Mouse (Mus musculus) Patski (cell line): ENCODE data around the gene Cfap61. TPM values are rescaled to one million over a fixed set of nuclear protein-coding genes. Genes with fewer than 3 reads are reported as not detected.

Experiments used
- ATAC-seq: fragments of 100-300 bp; one replicate; pipeline ENCODE4 v1.8.0; 2021
- CTCF ChIA-PET: fragments of 350-600 bp; sonication (Branson Sonifier 250); formaldehyde crosslinking; loops from one replicate; lab custom pipeline; 2022; ENCODE audit warnings: inconsistent platforms; lab: Charles Lee
- POLR2A ChIA-PET: fragments of 350-600 bp; sonication (Branson Sonifier 250); formaldehyde crosslinking; loops from one replicate; lab custom pipeline; 2022; ENCODE audit warnings: antibody characterized with exemption, inconsistent platforms; lab: Charles Lee
- DNase-seq: peaks from one replicate; pipeline ENCODE4 v3.0.0-alpha.2; 2011; ENCODE audit warnings: low read depth, low spot score
- H3K27me3 ChIP-seq: fragments of 371-371 bp; one replicate; pipeline ENCODE4 v1.5.1; 2021
- CTCF ChIP-seq: fragments of 100-300 bp; IDR thresholded peaks from one replicate; pipeline ENCODE4 v1.5.1; 2021
- in situ Hi-C: fragments of 300-500 bp; cut with MboI; formaldehyde crosslinking; loops from 3 replicates; pipeline ENCODE4 v1.11.1; 2018; ENCODE audit warnings: low pct_unique_long_range_greater_than_20kb, mixed read lengths
- polyA plus RNA-seq: library from polyadenylated mRNA; unstranded; gene quantifications from one replicate; pipeline ENCODE4 v1.2.3, GENCODE M21; 2021

Cfap61 gene
- polyA plus RNA-seq, 1 experiment from 2014 or later: 0.64 TPM

GRCm38 (mm10) chr2:146077117-146077516, 142.5 kb downstream of the Cfap61 start:
- H3K27me3 ChIP-seq: no peaks in the 10 kb centered on the region
- ChIA-PET CTCF (no interaction called here), POLR2A (no interaction called here)
- in situ Hi-C loops: no loop called here
- DNase-seq: no peak
- ATAC-seq: no peak
- no peak for TF ChIP-seq CTCF

- ChIA-PET POLR2A (no interaction called here), CTCF (no interaction called here)
- DNase-seq (no peak), ATAC-seq (no peak)
- no peak for TF ChIP-seq CTCF
- no peaks in the 10 kb centered on the region for H3K27me3 ChIP-seq
- in situ Hi-C loops: no loop called here
Observed at GRCm38 (mm10) chr2:146080282-146080681, 145.7 kb downstream of the Cfap61 start.

GRCm38 (mm10) chr2:146083326-146083871, 148.8 kb downstream of the Cfap61 start:
- in situ Hi-C loops: no loop called here
- H3K27me3 ChIP-seq: peaks cover 9% of the 10 kb centered on the region

GRCm38 (mm10) chr2:146087411-146087810, 152.8 kb downstream of the Cfap61 start:
- no peak for DNase-seq
- peaks cover 16% of the 10 kb centered on the region for H3K27me3 ChIP-seq
- ChIA-PET CTCF (no interaction called here), POLR2A (no interaction called here)
- in situ Hi-C loops: no loop called here
- ATAC-seq: no peak
- TF ChIP-seq CTCF: no peak

More at GRCm38 (mm10) chr2:146083326-146083871, 148.8 kb downstream of the Cfap61 start:
- POLR2A ChIA-PET: no interaction called here
- no peak for TF ChIP-seq CTCF
- CTCF ChIA-PET: no interaction called here
- ATAC-seq (no peak), DNase-seq (no peak)

- H3K27me3 ChIP-seq: peaks cover 16% of the 10 kb centered on the region
- DNase-seq (no peak), ATAC-seq (no peak)
- ChIA-PET POLR2A (interaction anchor here (0.7 kb wide), 1 partner anchor 8 kb away, joined by 3 read pairs; no protein-coding TSS in a partner anchor), CTCF (no interaction called here)
- TF ChIP-seq CTCF: no peak
- in situ Hi-C loops: no loop called here
Observed at GRCm38 (mm10) chr2:146089157-146089692, 154.6 kb downstream of the Cfap61 start.

GRCm38 (mm10) chr2:146097532-146097931, 162.9 kb downstream of the Cfap61 start:
- TF ChIP-seq CTCF: no peak
- CTCF ChIA-PET: no interaction called here
- no peak for ATAC-seq
- in situ Hi-C loops: no loop called here
- DNase-seq: no peak
- H3K27me3 ChIP-seq: no peaks in the 10 kb centered on the region
- POLR2A ChIA-PET: interaction anchor here (0.5 kb wide), 1 partner anchor 8 kb away, joined by 3 read pairs; no protein-coding TSS in a partner anchor

- peaks cover 5% of the 10 kb centered on the region for H3K27me3 ChIP-seq
- no peak for TF ChIP-seq CTCF
- in situ Hi-C loops: no loop called here
- no peak for DNase-seq
- no peak for ATAC-seq
- ChIA-PET POLR2A (interaction anchor here (0.7 kb wide), 1 partner anchor 63 kb away, joined by 3 read pairs; no protein-coding TSS in a partner anchor), CTCF (no interaction called here)
Observed at GRCm38 (mm10) chr2:146098853-146099717, 164.5 kb downstream of the Cfap61 start.

- peaks cover 5% of the 10 kb centered on the region for H3K27me3 ChIP-seq
- DNase-seq: no peak
- in situ Hi-C loops: no loop called here
- ATAC-seq: no peak
- TF ChIP-seq CTCF: no peak
- ChIA-PET POLR2A (interaction anchor here (0.6 kb wide), 1 partner anchor 1059 kb away, joined by 3 read pairs; no protein-coding TSS in a partner anchor), CTCF (interaction anchor here (0.8 to 1.4 kb wide), 2 partner anchors 11 to 70 kb away, joined by 3 read pairs; no protein-coding TSS in a partner anchor)
Observed at GRCm38 (mm10) chr2:146099838-146100237, 165.3 kb downstream of the Cfap61 start.

GRCm38 (mm10) chr2:146100489-146101060, 166.0 kb downstream of the Cfap61 start:
- in situ Hi-C loops: no loop called here
- ChIA-PET POLR2A (interaction anchor here (0.6 kb wide), 1 partner anchor 1060 kb away, joined by 3 read pairs; no protein-coding TSS in a partner anchor), CTCF (interaction anchor here (0.8 to 1.4 kb wide), 2 partner anchors 10 to 71 kb away, joined by 3 read pairs; no protein-coding TSS in a partner anchor)
- ATAC-seq (no peak), DNase-seq (no peak)
- no peak for TF ChIP-seq CTCF
- peaks cover 5% of the 10 kb centered on the region for H3K27me3 ChIP-seq

GRCm38 (mm10) chr2:146102600-146102999, 168.0 kb downstream of the Cfap61 start:
- TF ChIP-seq CTCF: no peak
- in situ Hi-C loops: no loop called here
- POLR2A ChIA-PET: no interaction called here
- H3K27me3 ChIP-seq: peaks cover 5% of the 10 kb centered on the region
- CTCF ChIA-PET: no interaction called here
- no peak for ATAC-seq
- DNase-seq: no peak
